Mouse (Mus musculus) heart, postnatal 0 days (tissue): Measurements from ENCODE around the gene Hsf5.

Experiments used
- CTCF ChIP-seq: IDR thresholded peaks from 2 replicates; pipeline ENCODE4 v1.5.1; 2016; ENCODE audit warnings: antibody characterized with exemption, control low read depth, low read depth
- EP300 ChIP-seq: IDR thresholded peaks from 2 replicates; pipeline ENCODE4 v1.6.1; 2016; ENCODE audit warnings: antibody characterized with exemption, low read depth

DNA sequence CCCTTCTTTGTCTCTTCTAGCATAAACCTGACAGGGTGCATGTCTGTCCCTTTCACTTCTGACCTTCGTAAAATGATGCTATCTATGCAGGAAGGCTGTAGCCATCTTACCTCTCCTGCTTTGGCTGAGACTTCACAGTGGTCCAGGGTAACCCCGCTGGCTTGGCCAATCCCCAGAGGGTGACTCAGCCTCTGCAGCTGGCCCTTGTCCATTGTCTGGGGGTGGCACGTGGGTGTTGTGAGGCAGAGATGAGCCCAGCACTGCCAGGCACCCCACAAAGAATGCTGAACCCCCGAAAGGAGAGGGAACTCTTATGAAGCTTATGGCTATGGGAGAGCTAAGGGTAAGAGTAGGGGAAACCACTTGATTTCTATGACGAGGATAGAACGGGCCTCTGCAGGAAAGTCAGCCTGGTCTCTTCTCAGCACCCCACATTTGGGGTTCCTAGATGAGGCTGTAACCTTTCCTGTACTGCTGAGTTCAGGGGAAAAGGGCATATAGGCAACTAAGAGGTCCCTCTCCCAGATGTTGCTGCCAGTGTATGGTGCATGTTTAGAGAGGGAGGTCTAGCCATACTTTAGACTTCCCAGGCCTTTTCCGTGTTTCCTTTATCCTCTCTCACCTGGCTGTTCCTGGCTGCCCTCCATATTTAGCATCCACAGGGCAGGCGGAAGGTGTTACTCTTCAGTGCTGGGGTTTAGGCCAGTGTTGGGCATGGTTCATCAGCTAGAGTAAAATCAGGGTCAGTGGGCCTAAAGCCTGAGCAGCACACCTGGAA lies 34.8 kb upstream of the Hsf5 start:
- TF ChIP-seq CTCF: no peak
- TF ChIP-seq EP300: no peak
